Mouse (Mus musculus): ENCODE results near the gene Irgm2. TPM values are rescaled to one million over a fixed set of nuclear protein-coding genes. Genes with fewer than 3 reads are reported as not detected.
"Not testable (repeated sequence)": the region's sequence is repeated elsewhere in the genome, so short reads cannot be mapped to it uniquely, and the experiment has no call there.

Irgm2 gene
- 1.3 and 3.4 TPM in 2 replicates for polyA plus RNA-seq (2015; fragmentation: Nextera tagmentation; extraction: Ambion mirVana)

GRCm38 (mm10) chr11:58199229-58200037, at the start of gene Irgm2, which contains the start of gene Igtp:
Gene Irgm2 (plus strand): TSS chr11:58199618.
Gene Igtp (plus strand): TSS chr11:58199556.
- H3K9me3 ChIP-seq (replicated peaks); H3K36me3 ChIP-seq; H3K27me3 ChIP-seq (replicated peaks); H3K4me1 ChIP-seq; ATAC-seq (ENCODE audit: low FRiP score): not testable (repeated sequence)
- H3K9ac ChIP-seq (replicated peaks), result peak within 1 kb of the TSS; percentile 45
- peak within 1 kb of the TSS; percentile 58; the same call in 1 of the 2 replicates for H3K27ac ChIP-seq (replicated peaks)
- H3K4me3 ChIP-seq (replicated peaks), result peak within 1 kb of the TSS; percentile 47
- peak within 1 kb of the TSS; percentile 64 for H3K4me2 ChIP-seq
- 5% methylated on average over 14 of the region's 15 CpGs for WGBS

- Histone ChIP-seq H3K4me2 (no peak overlapping the region), H3K36me3 (peaks cover 77% of the 10 kb centered on the region), H3K9ac (replicated peaks) (no peak overlapping the region), H3K9me3 (replicated peaks) (no peaks in the 10 kb centered on the region), H3K27ac (replicated peaks) (no peak overlapping the region), H3K4me3 (replicated peaks) (no peak overlapping the region), H3K4me1 (no peaks in the 10 kb centered on the region), H3K27me3 (replicated peaks) (no peaks in the 10 kb centered on the region)
- WGBS, result 93% methylated on average over 9 of the region's 9 CpGs
- no peak for ATAC-seq (ENCODE audit: low FRiP score)
These were observed 44.0 kb upstream of the Irgm2 start for GRCm38 (mm10) chr11:58155458-58155857.

- no peaks in the 10 kb centered on the region for H3K27me3 ChIP-seq (replicated peaks)
- WGBS, result 92% methylated on average over 3 of the region's 3 CpGs
- no peak overlapping the region for H3K27ac ChIP-seq (replicated peaks)
- peaks cover 81% of the 10 kb centered on the region for H3K36me3 ChIP-seq
- no peak overlapping the region for H3K4me2 ChIP-seq
- H3K4me3 ChIP-seq (replicated peaks), result no peak overlapping the region
- no peak overlapping the region for H3K9ac ChIP-seq (replicated peaks)
- no peaks in the 10 kb centered on the region for H3K4me1 ChIP-seq
- H3K9me3 ChIP-seq (replicated peaks), result no peaks in the 10 kb centered on the region
- no peak for ATAC-seq (ENCODE audit: low FRiP score)
These were observed 42.5 kb upstream of the Irgm2 start for GRCm38 (mm10) chr11:58156871-58157270.

- no peak for ATAC-seq (ENCODE audit: low FRiP score)
- Histone ChIP-seq H3K4me2 (no peak overlapping the region), H3K9me3 (replicated peaks) (no peaks in the 10 kb centered on the region), H3K4me1 (peaks cover 9% of the 10 kb centered on the region), H3K27ac (replicated peaks) (no peak overlapping the region), H3K9ac (replicated peaks) (no peak overlapping the region), H3K36me3 (peaks cover 57% of the 10 kb centered on the region), H3K4me3 (replicated peaks) (no peak overlapping the region), H3K27me3 (replicated peaks) (no peaks in the 10 kb centered on the region)
- WGBS, result 94% methylated on average over 2 of the region's 2 CpGs
These were observed 34.3 kb upstream of the Irgm2 start for GRCm38 (mm10) chr11:58165072-58165471.

GRCm38 (mm10) chr11:58167822-58168166, 31.6 kb upstream of the Irgm2 start:
- Histone ChIP-seq H3K9me3 (replicated peaks) (no peaks in the 10 kb centered on the region), H3K4me2 (peak overlapping the region; percentile 77), H3K4me3 (replicated peaks) (peak overlapping the region; percentile 99), H3K27me3 (replicated peaks) (no peaks in the 10 kb centered on the region), H3K27ac (replicated peaks) (peak overlapping the region; percentile 69), H3K9ac (replicated peaks) (peak overlapping the region; percentile 71), H3K36me3 (peaks cover 31% of the 10 kb centered on the region), H3K4me1 (peaks cover 23% of the 10 kb centered on the region)
- 2% methylated on average over 8 of the region's 8 CpGs for WGBS
- ATAC-seq (ENCODE audit: low FRiP score), result no peak

GRCm38 (mm10) chr11:58168167-58168915, 31.1 kb upstream of the Irgm2 start, which contains the start of gene Gemin5:
Gene Gemin5 (minus strand): TSS chr11:58168539.
- peaks cover 31% of the 10 kb centered on the region for H3K36me3 ChIP-seq
- H3K27ac ChIP-seq (replicated peaks), result peak within 1 kb of the TSS; percentile 69
- peak within 1 kb of the TSS; percentile 99 for H3K4me3 ChIP-seq (replicated peaks)
- 1% methylated on average over 70 of the region's 71 CpGs for WGBS
- peak; percentile 87 for ATAC-seq (ENCODE audit: low FRiP score)
- H3K4me2 ChIP-seq, result peak within 1 kb of the TSS; percentile 77
- H3K9me3 ChIP-seq (replicated peaks), result no peaks in the 10 kb centered on the region
- H3K27me3 ChIP-seq (replicated peaks), result no peaks in the 10 kb centered on the region
- H3K4me1 ChIP-seq, result peaks cover 27% of the 10 kb centered on the region
- H3K9ac ChIP-seq (replicated peaks), result peak within 1 kb of the TSS; percentile 71

GRCm38 (mm10) chr11:58169666-58170065, 29.8 kb upstream of the Irgm2 start:
- Histone ChIP-seq H3K4me2 (no peak overlapping the region), H3K9ac (replicated peaks) (no peak overlapping the region), H3K27me3 (replicated peaks) (no peaks in the 10 kb centered on the region), H3K4me3 (replicated peaks) (no peak overlapping the region), H3K27ac (replicated peaks) (no peak overlapping the region), H3K9me3 (replicated peaks) (no peaks in the 10 kb centered on the region), H3K4me1 (peaks cover 27% of the 10 kb centered on the region), H3K36me3 (peaks cover 36% of the 10 kb centered on the region)
- WGBS, result 90% methylated on average over 4 of the region's 4 CpGs
- ATAC-seq (ENCODE audit: low FRiP score), result no peak

GRCm38 (mm10) chr11:58171459-58172091, 27.8 kb upstream of the Irgm2 start, which contains the start of gene Mrpl22:
Gene Mrpl22 (plus strand): TSS chr11:58171661.
- Histone ChIP-seq H3K4me1 (peaks cover 27% of the 10 kb centered on the region), H3K4me2 (peak within 1 kb of the TSS; percentile 73), H3K36me3 (peaks cover 37% of the 10 kb centered on the region), H3K27ac (replicated peaks) (peak within 1 kb of the TSS; percentile 69), H3K4me3 (replicated peaks) (peak within 1 kb of the TSS; percentile 65), H3K27me3 (replicated peaks) (no peaks in the 10 kb centered on the region), H3K9me3 (replicated peaks) (no peaks in the 10 kb centered on the region), H3K9ac (replicated peaks) (peak within 1 kb of the TSS; percentile 53)
- peak; percentile 60; the same call in 1 of the 2 replicates for ATAC-seq (ENCODE audit: low FRiP score)
- under 1% methylated on average over 34 of the region's 34 CpGs for WGBS

GRCm38 (mm10) chr11:58179563-58179962, 19.9 kb upstream of the Irgm2 start:
- ATAC-seq (ENCODE audit: low FRiP score), result peak; percentile 41; the same call in 1 of the 2 replicates
- WGBS, result 22% methylated on average over 3 of the region's 3 CpGs
- no peaks in the 10 kb centered on the region for H3K4me1 ChIP-seq
- no peaks in the 10 kb centered on the region for H3K27me3 ChIP-seq (replicated peaks)
- H3K36me3 ChIP-seq, result peaks cover 46% of the 10 kb centered on the region
- H3K27ac ChIP-seq (replicated peaks), result no peak overlapping the region
- H3K9me3 ChIP-seq (replicated peaks), result no peaks in the 10 kb centered on the region
- H3K4me3 ChIP-seq (replicated peaks), result no peak overlapping the region
- no peak overlapping the region for H3K9ac ChIP-seq (replicated peaks)
- no peak overlapping the region for H3K4me2 ChIP-seq

GRCm38 (mm10) chr11:58179986-58180385, 19.4 kb upstream of the Irgm2 start:
- H3K4me2 ChIP-seq; H3K9ac ChIP-seq (replicated peaks); H3K27me3 ChIP-seq (replicated peaks); H3K9me3 ChIP-seq (replicated peaks); H3K4me3 ChIP-seq (replicated peaks); ATAC-seq (ENCODE audit: low FRiP score); H3K27ac ChIP-seq (replicated peaks); H3K4me1 ChIP-seq: not testable (repeated sequence)
- peaks cover 43% of the 10 kb centered on the region for H3K36me3 ChIP-seq
- WGBS, result 93% methylated on average over 6 of the region's 6 CpGs

- Histone ChIP-seq H3K4me2 (no peak overlapping the region), H3K36me3 (peaks cover 36% of the 10 kb centered on the region), H3K4me1 (no peaks in the 10 kb centered on the region), H3K9ac (replicated peaks) (no peak overlapping the region), H3K27ac (replicated peaks) (no peak overlapping the region), H3K27me3 (replicated peaks) (no peaks in the 10 kb centered on the region), H3K4me3 (replicated peaks) (no peak overlapping the region), H3K9me3 (replicated peaks) (no peaks in the 10 kb centered on the region)
- ATAC-seq (ENCODE audit: low FRiP score), result no peak
- WGBS, result 95% methylated on average over 7 of the region's 7 CpGs
These were observed 18.7 kb upstream of the Irgm2 start for GRCm38 (mm10) chr11:58180756-58181155.
